Mouse (Mus musculus) MEL (cell line): ENCODE measurements at regions not wholly inside any gene's neighbourhood (a gene's known extent, or its start where the extent isn't known, plus 50 kb on each side); places are given as distances from the start of the nearest gene placed in this dataset.

Experiments used
- DNase-seq: peaks from one replicate; pipeline ENCODE4 v3.0.0; 2011; ENCODE audit warnings: low read depth, low spot score
- H3K27ac ChIP-seq: 2 replicates; pipeline ENCODE4 v1.5.1; 2012; ENCODE audit warnings: low read depth, mild to moderate bottlenecking, control low read depth, low read length, moderate library complexity; ENCODE audit not compliant: control insufficient read depth
- H3K27me3 ChIP-seq, 2 experiments: fragments of 150-350 bp in 1 of 2; sonication (generic) in 1 of 2; 2 replicates each; pipeline ENCODE4 v1.6.1; 2012; ENCODE audit warnings: low read length in 2 of 2, mild to moderate bottlenecking in 2 of 2, improper control_type of control experiment in 1 of 2, moderate library complexity in 1 of 2; ENCODE audit not compliant: insufficient read depth in 2 of 2, control insufficient read depth in 1 of 2
- H3K36me3 ChIP-seq, 2 experiments: 2 replicates each; pipeline ENCODE4 v1.6.1; 2012 to 2014; ENCODE audit warnings: low read length in 2 of 2, improper control_type of control experiment in 1 of 2, inconsistent platforms in 1 of 2, mild to moderate bottlenecking in 1 of 2; ENCODE audit not compliant: insufficient read depth in 2 of 2, control insufficient read depth in 1 of 2
- H3K4me1 ChIP-seq, 2 experiments: fragments of 150-350 bp in 1 of 2; sonication (generic) in 1 of 2; 2 replicates each; pipeline ENCODE4 v1.6.1; 2012; ENCODE audit warnings: low read length in 2 of 2, improper control_type of control experiment in 1 of 2, mild to moderate bottlenecking in 1 of 2; ENCODE audit not compliant: insufficient read depth in 2 of 2, control insufficient read depth in 1 of 2
- H3K4me3 ChIP-seq, 2 experiments: fragments of 150-350 bp in 1 of 2; sonication (generic) in 1 of 2; 2 replicates each; pipeline ENCODE4 v1.5.1; 2012; ENCODE audit warnings: low read depth in 2 of 2, low read length in 2 of 2, mild to moderate bottlenecking in 2 of 2, moderate library complexity in 2 of 2, control low read depth in 1 of 2, improper control_type of control experiment in 1 of 2; ENCODE audit not compliant: control insufficient read depth in 1 of 2, insufficient read depth in 1 of 2
- H3K79me2 ChIP-seq: 2 replicates; pipeline ENCODE4 v1.6.1; 2012; ENCODE audit warnings: mild to moderate bottlenecking, low read length, moderate library complexity; ENCODE audit not compliant: control insufficient read depth, poor library complexity, insufficient read depth
- H3K9ac ChIP-seq: 2 replicates; pipeline ENCODE4 v1.6.1; 2012; ENCODE audit warnings: low read depth, mild to moderate bottlenecking, control low read depth, low read length, moderate library complexity; ENCODE audit not compliant: control insufficient read depth, poor library complexity, severe bottlenecking
- H3K9me3 ChIP-seq: fragments of 150-350 bp; sonication (generic); replicated peaks from 2 replicates; pipeline ENCODE4 v1.6.1; 2012; ENCODE audit warnings: mild to moderate bottlenecking, low read length, improper control_type of control experiment, moderate library complexity; ENCODE audit not compliant: insufficient read depth
- CHD1 ChIP-seq: IDR thresholded peaks from 2 replicates; pipeline ENCODE4 v1.6.1; 2012; ENCODE audit warnings: low read depth, mild to moderate bottlenecking, inconsistent platforms, low read length, improper control_type of control experiment
- ELF1 ChIP-seq: IDR thresholded peaks from 2 replicates; pipeline ENCODE4 v1.6.1; 2014; ENCODE audit warnings: low read depth, mild to moderate bottlenecking, inconsistent platforms, low read length, improper control_type of control experiment, moderate library complexity
- EP300 ChIP-seq, 2 experiments: IDR thresholded peaks; 2 replicates each; pipeline ENCODE4 v1.6.1; 2011; ENCODE audit warnings: improper control_type of control experiment in 2 of 2, low read length in 2 of 2, low read depth in 1 of 2, mild to moderate bottlenecking in 1 of 2
- ETS1 ChIP-seq: IDR thresholded peaks from 2 replicates; pipeline ENCODE4 v1.6.1; 2012; ENCODE audit warnings: low read depth, mild to moderate bottlenecking, inconsistent platforms, low read length, improper control_type of control experiment, moderate library complexity
- KAT2A ChIP-seq: conservative IDR thresholded peaks from 2 replicates; pipeline ENCODE4 v1.6.1; 2012; ENCODE audit warnings: low read depth, low read length, improper control_type of control experiment, inconsistent platforms
- MAFK ChIP-seq: IDR thresholded peaks from 2 replicates; pipeline ENCODE4 v1.6.1; 2011; ENCODE audit warnings: low read depth, mild to moderate bottlenecking, low read length, improper control_type of control experiment, borderline replicate concordance
- MAZ ChIP-seq: IDR thresholded peaks from 2 replicates; pipeline ENCODE4 v1.6.1; 2012; ENCODE audit warnings: low read depth, mild to moderate bottlenecking, inconsistent platforms, low read length, improper control_type of control experiment
- MEF2A ChIP-seq: IDR thresholded peaks from 2 replicates; pipeline ENCODE4 v1.6.1; 2014; ENCODE audit warnings: low read depth, mild to moderate bottlenecking, inconsistent platforms, low read length, improper control_type of control experiment; ENCODE audit not compliant: poor library complexity, insufficient replicate concordance, severe bottlenecking; ENCODE audit errors: extremely low read depth
- MXI1 ChIP-seq: IDR thresholded peaks from 2 replicates; pipeline ENCODE4 v1.6.1; 2011; ENCODE audit warnings: mild to moderate bottlenecking, low read depth, low read length, improper control_type of control experiment
- NELFE ChIP-seq: IDR thresholded peaks from 2 replicates; pipeline ENCODE4 v1.6.1; 2011; ENCODE audit warnings: low read depth, low read length, improper control_type of control experiment
- RCOR1 ChIP-seq: IDR thresholded peaks from 2 replicates; pipeline ENCODE4 v1.6.1; 2012; ENCODE audit warnings: low read depth, mild to moderate bottlenecking, inconsistent platforms, low read length, improper control_type of control experiment
- SMC3 ChIP-seq: IDR thresholded peaks from 2 replicates; pipeline ENCODE4 v1.6.1; 2011; ENCODE audit warnings: low read depth, low read length, improper control_type of control experiment
- TAL1 ChIP-seq: IDR thresholded peaks from 2 replicates; pipeline ENCODE4 v1.6.1; 2012; ENCODE audit warnings: mild to moderate bottlenecking, inconsistent platforms, low read length, moderate library complexity, mixed read lengths
- TCF12 ChIP-seq: IDR thresholded peaks from 2 replicates; pipeline ENCODE4 v1.6.1; 2014; ENCODE audit warnings: low read depth, mild to moderate bottlenecking, inconsistent platforms, low read length, improper control_type of control experiment, moderate library complexity
- UBTF ChIP-seq: IDR thresholded peaks from 2 replicates; pipeline ENCODE4 v1.6.1; 2012; ENCODE audit warnings: low read depth, mild to moderate bottlenecking, inconsistent platforms, low read length, improper control_type of control experiment, moderate library complexity, borderline replicate concordance; ENCODE audit not compliant: insufficient read depth
- USF1 ChIP-seq: IDR thresholded peaks from 2 replicates; pipeline ENCODE4 v1.6.1; 2014; ENCODE audit warnings: low read depth, mild to moderate bottlenecking, inconsistent platforms, low read length, improper control_type of control experiment, moderate library complexity
- ZC3H11A ChIP-seq: IDR thresholded peaks from 2 replicates; pipeline ENCODE4 v1.6.1; 2012; ENCODE audit warnings: low read depth, mild to moderate bottlenecking, inconsistent platforms, low read length, improper control_type of control experiment
- ZKSCAN1 ChIP-seq: IDR thresholded peaks from 2 replicates; pipeline ENCODE4 v1.6.1; 2012; ENCODE audit warnings: low read depth, mild to moderate bottlenecking, inconsistent platforms, low read length, improper control_type of control experiment, moderate library complexity
- ZMIZ1 ChIP-seq: IDR thresholded peaks from 2 replicates; pipeline ENCODE4 v1.6.1; 2012; ENCODE audit warnings: low read depth, mild to moderate bottlenecking, inconsistent platforms, low read length, improper control_type of control experiment, moderate library complexity
- ZNF384 ChIP-seq: IDR thresholded peaks from 2 replicates; pipeline ENCODE4 v1.6.1; 2012; ENCODE audit warnings: low read depth, mild to moderate bottlenecking, inconsistent platforms, low read length, improper control_type of control experiment

GRCm38 (mm10) chr12:12612520-12612919 lies 329.2 kb downstream of the Mycn start:
- TF ChIP-seq TCF12 (no peak), TAL1 (no peak), ZNF384 (no peak), MAFK (no peak), SMC3 (no peak), EP300 (IDR thresholded peaks at IDR 0.05; ENCODE audit: low read depth in 1 of 2, low read length in 2 of 2) (no peak), NELFE (no peak), KAT2A (no peak), MEF2A (no peak), USF1 (no peak)
- no peak for DNase-seq
- no peak overlapping the region for H3K9ac ChIP-seq
- no peaks in the 10 kb centered on the region for H3K79me2 ChIP-seq
- no peaks in the 10 kb centered on the region for H3K36me3 ChIP-seq
- no peak overlapping the region for H3K4me3 ChIP-seq
- peaks cover 0 to 4% of the 10 kb centered on the region in 2 experiments; a peak in 3 of 4 replicates for H3K27me3 ChIP-seq
- H3K4me1 ChIP-seq, result no peaks in the 10 kb centered on the region
- H3K27ac ChIP-seq, result no peak overlapping the region
- no peaks in the 10 kb centered on the region for H3K9me3 ChIP-seq

- no peak for TF ChIP-seq TAL1
- no peak for TF ChIP-seq ETS1
- TF ChIP-seq ZKSCAN1, result no peak
- no peak for TF ChIP-seq ZC3H11A
- TF ChIP-seq SMC3, result no peak
- TF ChIP-seq MXI1, result no peak
- no peak for TF ChIP-seq USF1
- no peak for TF ChIP-seq ZNF384
- no peak for TF ChIP-seq UBTF
- no peak for TF ChIP-seq MAZ
- no peak for TF ChIP-seq ELF1
- TF ChIP-seq ZMIZ1, result no peak
- TF ChIP-seq RCOR1, result no peak
- TF ChIP-seq CHD1, result no peak
- H3K9me3 ChIP-seq, result no peaks in the 10 kb centered on the region
- H3K9ac ChIP-seq, result no peak overlapping the region
- no peaks in the 10 kb centered on the region for H3K4me1 ChIP-seq
- no peak for DNase-seq
- no peak overlapping the region for H3K27ac ChIP-seq
- peaks cover 0 to 4% of the 10 kb centered on the region in 2 experiments; a peak in 3 of 4 replicates for H3K27me3 ChIP-seq
- H3K36me3 ChIP-seq, result no peaks in the 10 kb centered on the region
- H3K4me3 ChIP-seq, result no peak overlapping the region
- H3K79me2 ChIP-seq, result no peaks in the 10 kb centered on the region
These were observed 330.9 kb downstream of the Mycn start for GRCm38 (mm10) chr12:12610861-12611260.
